Mouse (Mus musculus) midbrain, embryonic 12.5 days (tissue): ENCODE measurements around the gene Cd63. TPM values are rescaled to one million over a fixed set of nuclear protein-coding genes. Genes with fewer than 3 reads are reported as not detected.

Experiments used
- ATAC-seq: fragments of 200-750 bp; cut with Nextera tagmentation; 2 replicates; pipeline ENCODE4 v1.8.0; 2017; ENCODE audit warnings: low read depth, moderate TSS enrichment, moderate library complexity; ENCODE audit not compliant: low FRiP score
- H3K27ac ChIP-seq: fragments of 300-500 bp; sonication (generic); replicated peaks from 2 replicates; pipeline ENCODE4 v1.5.1; 2016; ENCODE audit warnings: mild to moderate bottlenecking
- H3K27me3 ChIP-seq: fragments of 300-500 bp; sonication (generic); 2 replicates; pipeline ENCODE4 v1.6.1; 2016; ENCODE audit warnings: mild to moderate bottlenecking
- H3K36me3 ChIP-seq: fragments of 300-500 bp; sonication (generic); 2 replicates; pipeline ENCODE4 v1.6.1; 2016
- H3K4me1 ChIP-seq: fragments of 300-500 bp; sonication (generic); 2 replicates; pipeline ENCODE4 v1.6.1; 2016
- H3K4me2 ChIP-seq: fragments of 300-500 bp; sonication (generic); replicated peaks from 2 replicates; pipeline ENCODE4 v1.6.1; 2016; ENCODE audit warnings: mild to moderate bottlenecking, moderate library complexity
- H3K4me3 ChIP-seq: fragments of 300-500 bp; sonication (generic); 2 replicates; pipeline ENCODE4 v1.5.1; 2016; ENCODE audit warnings: mild to moderate bottlenecking
- H3K9ac ChIP-seq: fragments of 300-500 bp; sonication (generic); replicated peaks from 2 replicates; pipeline ENCODE4 v1.6.1; 2016; ENCODE audit warnings: mild to moderate bottlenecking, moderate library complexity
- H3K9me3 ChIP-seq: fragments of 300-500 bp; sonication (generic); 2 replicates; pipeline ENCODE4 v1.6.1; 2016; ENCODE audit warnings: mild to moderate bottlenecking
- WGBS: fragments of 180-500 bp; shearing (Covaris S2); methylation state at CpG from one replicate; pipeline ENCODE4 v1.1.7; 2016; 5-methylcytosine and 5-hydroxymethylcytosine counted together
- polyA plus RNA-seq: library from polyadenylated mRNA; unstranded; fragments of >200 nt; fragmentation: Nextera tagmentation; extraction: Ambion mirVana; gene quantifications from 2 replicates; pipeline ENCODE4 v1.2.1, GENCODE M21; 2016

The Cd63 gene
- polyA plus RNA-seq, 1 experiment from 2014 or later = 190 TPM

GRCm38 (mm10) chr10:128891296-128892094 lies 9.3 kb upstream of the Cd63 start, which contains the start of gene Gdf11:
Gdf11 (minus strand) TSS chr10:128891718.
- H3K36me3 ChIP-seq = peaks cover 15% of the 10 kb centered on the region; the same call in 1 of the 2 replicates
- H3K4me1 ChIP-seq = peaks cover 46% of the 10 kb centered on the region
- peaks cover 27% of the 10 kb centered on the region for H3K27me3 ChIP-seq
- H3K4me2 ChIP-seq = peak within 1 kb of the TSS; percentile 93
- peak within 1 kb of the TSS; percentile 91 for H3K27ac ChIP-seq
- peak within 1 kb of the TSS; percentile 82 for H3K4me3 ChIP-seq
- peak within 1 kb of the TSS; percentile 79 for H3K9ac ChIP-seq
- WGBS = under 1% methylated on average over 71 of the region's 89 CpGs
- ATAC-seq = peak; percentile 88
- H3K9me3 ChIP-seq = no peaks in the 10 kb centered on the region

DNA sequence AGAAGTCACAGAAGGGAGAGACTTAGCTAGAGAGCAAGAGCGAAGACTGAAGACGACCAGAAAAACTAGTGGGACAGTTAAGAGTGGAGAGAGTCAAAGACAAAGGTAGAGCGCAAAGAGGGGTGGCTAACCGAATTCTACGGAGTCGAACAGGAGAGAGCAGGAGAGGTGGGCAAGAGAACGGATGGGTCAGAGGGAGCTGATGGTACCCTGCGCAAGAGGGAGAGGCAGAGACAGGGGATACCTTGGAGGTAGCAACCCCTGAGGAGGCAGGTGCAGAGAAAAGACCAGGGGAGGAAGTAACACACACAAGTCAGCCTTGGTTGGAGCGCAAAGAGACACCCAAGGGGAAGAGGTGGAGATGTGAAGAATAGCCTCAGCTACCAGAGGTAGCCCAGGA lies 8.5 kb upstream of the Cd63 start:
- H3K36me3 ChIP-seq = 0 out of 2 replicates have a peak, but pooled peaks cover 9% of the 10 kb centered on the region
- peaks cover 43% of the 10 kb centered on the region for H3K4me1 ChIP-seq
- 2% methylated on average over 9 of the region's 9 CpGs for WGBS
- peaks cover 35% of the 10 kb centered on the region for H3K27me3 ChIP-seq
- H3K9ac ChIP-seq = peak overlapping the region; percentile 79
- no peaks in the 10 kb centered on the region for H3K9me3 ChIP-seq
- peak overlapping the region; percentile 82 for H3K4me3 ChIP-seq
- peak overlapping the region; percentile 93 for H3K4me2 ChIP-seq
- peak overlapping the region; percentile 91 for H3K27ac ChIP-seq
- peak; percentile 5; the same call in 1 of the 2 replicates for ATAC-seq

DNA sequence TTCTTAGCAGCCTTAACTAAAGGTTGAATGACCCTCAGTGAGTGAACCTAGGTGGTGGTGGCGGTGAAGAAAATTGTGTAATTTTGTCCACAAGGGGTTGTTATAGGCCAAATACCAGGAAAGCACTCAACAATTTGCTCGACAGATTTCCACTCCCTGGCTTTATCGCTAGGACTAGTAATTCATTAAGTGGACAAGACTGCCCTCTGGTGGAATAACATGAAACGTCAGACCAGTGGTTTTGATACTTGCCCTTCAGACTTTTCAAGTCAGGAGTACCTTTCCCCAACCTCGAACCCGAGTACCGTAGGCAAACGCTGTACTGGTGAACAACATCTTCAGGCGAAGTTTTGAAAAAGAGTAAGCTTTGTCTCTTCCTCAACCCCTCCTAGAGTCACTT lies 5.4 kb upstream of the Cd63 start:
- Histone ChIP-seq H3K36me3 (no peaks in the 10 kb centered on the region), H3K27ac (no peak overlapping the region), H3K9ac (no peak overlapping the region), H3K4me1 (peaks cover 17% of the 10 kb centered on the region), H3K4me2 (no peak overlapping the region), H3K27me3 (peaks cover 42% of the 10 kb centered on the region), H3K4me3 (no peak overlapping the region), H3K9me3 (no peaks in the 10 kb centered on the region)
- no peak for ATAC-seq
- under 1% methylated on average over 9 of the region's 9 CpGs for WGBS

GRCm38 (mm10) chr10:128895952-128896693 lies 4.7 kb upstream of the Cd63 start:
- no peak overlapping the region for H3K9ac ChIP-seq
- H3K4me2 ChIP-seq = no peak overlapping the region
- no peaks in the 10 kb centered on the region for H3K36me3 ChIP-seq
- H3K27ac ChIP-seq = no peak overlapping the region
- H3K9me3 ChIP-seq = no peaks in the 10 kb centered on the region
- WGBS = 3% methylated on average over 17 of the region's 17 CpGs
- H3K27me3 ChIP-seq = peaks cover 42% of the 10 kb centered on the region
- H3K4me3 ChIP-seq = no peak overlapping the region
- no peak for ATAC-seq
- peaks cover 13% of the 10 kb centered on the region for H3K4me1 ChIP-seq

- Histone ChIP-seq H3K4me1 (peaks cover 13% of the 10 kb centered on the region), H3K27me3 (peaks cover 42% of the 10 kb centered on the region), H3K9ac (no peak overlapping the region), H3K9me3 (no peaks in the 10 kb centered on the region), H3K27ac (no peak overlapping the region), H3K4me2 (no peak overlapping the region), H3K36me3 (no peaks in the 10 kb centered on the region), H3K4me3 (no peak overlapping the region)
- 70% methylated on average over 1 of the region's 1 CpGs for WGBS
- no peak for ATAC-seq
Measured at GRCm38 (mm10) chr10:128896807-128897206, 4.0 kb upstream of the Cd63 start.

DNA sequence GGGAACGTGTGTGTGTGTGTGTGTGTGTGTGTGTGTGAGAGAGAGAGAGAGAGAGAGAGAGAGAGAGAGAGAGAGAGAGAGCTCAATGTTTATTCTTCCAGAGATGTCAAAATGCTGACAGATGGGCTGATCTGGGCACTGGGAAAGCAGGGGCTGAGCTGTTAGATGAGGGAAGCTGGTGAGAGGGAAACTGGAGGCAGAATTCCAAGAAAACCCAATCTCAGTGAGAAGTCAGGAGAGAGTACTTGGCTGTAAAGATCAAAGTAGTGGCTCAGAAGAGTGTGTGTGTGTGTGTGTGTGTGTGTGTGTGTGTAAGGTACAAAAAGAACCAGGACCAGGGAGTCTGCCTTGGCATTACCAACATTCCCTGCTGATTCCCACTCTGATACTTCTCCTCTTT lies 3.3 kb upstream of the Cd63 start:
- Histone ChIP-seq H3K4me1 (peaks cover 10% of the 10 kb centered on the region), H3K9me3 (no peaks in the 10 kb centered on the region), H3K36me3 (no peaks in the 10 kb centered on the region), H3K9ac (no peak overlapping the region), H3K27ac (no peak overlapping the region), H3K4me2 (no peak overlapping the region), H3K4me3 (no peak overlapping the region), H3K27me3 (peaks cover 42% of the 10 kb centered on the region)
- 36% methylated on average over 1 of the region's 1 CpGs for WGBS
- no peak for ATAC-seq

DNA sequence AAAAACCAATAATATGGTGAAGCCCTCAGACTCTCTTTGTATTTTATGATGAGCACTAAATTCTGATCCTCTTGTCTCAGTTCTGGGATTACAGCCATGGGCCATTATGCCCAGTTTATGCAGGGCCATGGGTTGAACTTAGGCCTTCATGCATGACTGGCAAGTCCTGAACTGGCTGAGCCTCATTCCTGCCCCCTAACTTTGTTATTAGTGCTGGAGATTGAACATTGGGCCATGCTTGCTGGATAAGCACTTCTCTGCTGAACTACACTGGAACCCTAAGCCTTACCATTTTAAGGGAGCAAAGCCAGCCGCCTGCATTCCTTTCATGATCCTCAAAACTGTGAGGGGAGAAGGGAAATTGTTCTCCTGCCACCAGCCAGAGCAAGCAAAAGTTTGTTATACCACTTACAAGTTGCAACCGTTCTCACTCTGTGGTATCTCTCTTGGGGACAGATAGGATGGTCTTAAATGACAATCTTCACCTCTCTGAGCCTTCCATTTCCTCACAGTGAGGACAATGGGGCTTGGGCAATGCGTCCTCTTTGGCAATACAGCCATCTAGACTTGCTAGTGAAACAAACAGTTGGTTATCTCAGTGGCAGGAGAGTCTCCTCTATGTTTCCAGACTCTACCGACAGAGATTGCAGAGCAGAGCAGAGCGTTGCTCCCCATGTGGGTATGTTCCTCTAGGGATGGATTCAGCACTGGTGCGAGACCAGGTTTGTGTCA lies 864 bp upstream of the Cd63 start:
- 79% methylated on average over 6 of the region's 6 CpGs for WGBS
- ATAC-seq = no peak

GRCm38 (mm10) chr10:128901409-128901808 lies 620 bp downstream of the Cd63 start:
- Histone ChIP-seq H3K27ac (no peak overlapping the region), H3K4me1 (no peaks in the 10 kb centered on the region), H3K4me3 (no peak overlapping the region), H3K9ac (no peak overlapping the region), H3K4me2 (no peak overlapping the region), H3K36me3 (no peaks in the 10 kb centered on the region), H3K27me3 (peaks cover 16% of the 10 kb centered on the region), H3K9me3 (no peaks in the 10 kb centered on the region)
- 74% methylated on average over 1 of the region's 1 CpGs for WGBS
- no peak for ATAC-seq

More for the DNA sequence above, 864 bp upstream of the Cd63 start:
- Histone ChIP-seq H3K4me2 (no peak overlapping the region), H3K4me3 (no peak overlapping the region), H3K36me3 (no peaks in the 10 kb centered on the region), H3K4me1 (0 out of 2 replicates have a peak, but pooled peaks cover 5% of the 10 kb centered on the region), H3K27ac (no peak overlapping the region), H3K9ac (no peak overlapping the region), H3K9me3 (no peaks in the 10 kb centered on the region), H3K27me3 (peaks cover 28% of the 10 kb centered on the region)

GRCm38 (mm10) chr10:128902409-128902988 lies 1.7 kb downstream of the Cd63 start:
- Histone ChIP-seq H3K9me3 (no peaks in the 10 kb centered on the region), H3K4me2 (no peak overlapping the region), H3K9ac (no peak overlapping the region), H3K27ac (no peak overlapping the region), H3K27me3 (peaks cover 5% of the 10 kb centered on the region; the same call in 1 of the 2 replicates), H3K4me3 (no peak overlapping the region), H3K36me3 (no peaks in the 10 kb centered on the region), H3K4me1 (no peaks in the 10 kb centered on the region)
- 84% methylated on average over 3 of the region's 3 CpGs for WGBS
- ATAC-seq = no peak

GRCm38 (mm10) chr10:128904812-128905211 lies 4.0 kb downstream of the Cd63 start:
- ATAC-seq = no peak
- 82% methylated on average over 5 of the region's 5 CpGs for WGBS

GRCm38 (mm10) chr10:128908778-128909448 lies 8.1 kb downstream of the Cd63 start:
- H3K4me3 ChIP-seq = peak overlapping the region; percentile 62
- WGBS = 51% methylated on average over 13 of the region's 13 CpGs
- peak overlapping the region; percentile 79; the same call in 1 of the 2 replicates for H3K9ac ChIP-seq
- H3K9me3 ChIP-seq = no peaks in the 10 kb centered on the region
- 0 out of 2 replicates have a peak, but pooled peaks have one; percentile 3 for ATAC-seq
- H3K27me3 ChIP-seq = peaks cover 11% of the 10 kb centered on the region
- peaks cover 12% of the 10 kb centered on the region; the same call in 1 of the 2 replicates for H3K4me1 ChIP-seq
- no peaks in the 10 kb centered on the region for H3K36me3 ChIP-seq
- H3K27ac ChIP-seq = 0 out of 2 replicates have a peak overlapping the region, but pooled peaks have one; percentile 30
- H3K4me2 ChIP-seq = peak overlapping the region; percentile 80

More at GRCm38 (mm10) chr10:128904812-128905211, 4.0 kb downstream of the Cd63 start:
- Histone ChIP-seq H3K36me3 (no peaks in the 10 kb centered on the region), H3K27me3 (peaks cover 8% of the 10 kb centered on the region), H3K27ac (no peak overlapping the region), H3K4me2 (no peak overlapping the region), H3K9me3 (no peaks in the 10 kb centered on the region), H3K4me1 (peaks cover 7% of the 10 kb centered on the region; the same call in 1 of the 2 replicates), H3K9ac (no peak overlapping the region), H3K4me3 (no peak overlapping the region)
